Mouse (Mus musculus): Measurements from ENCODE around the gene Eepd1.

Gene Eepd1

GRCm38 (mm10) chr9:25535487-25535886, 54.1 kb downstream of the Eepd1 start:
- no peak for DNase-seq

- no peak for DNase-seq
Observed at GRCm38 (mm10) chr9:25539461-25539860, 58.1 kb downstream of the Eepd1 start.

GRCm38 (mm10) chr9:25541355-25541754, 60.0 kb downstream of the Eepd1 start:
- DNase-seq: no peak

GRCm38 (mm10) chr9:25545212-25545611, 63.9 kb downstream of the Eepd1 start:
- no peak for DNase-seq

- peak in 1 of 2 experiments; percentile 44 for DNase-seq
Observed at GRCm38 (mm10) chr9:25549130-25550060, 68.0 kb downstream of the Eepd1 start.

- peak; percentile 18 to 47 for DNase-seq
Observed at GRCm38 (mm10) chr9:25550196-25550595, 68.8 kb downstream of the Eepd1 start.

GRCm38 (mm10) chr9:25552532-25552931, 71.2 kb downstream of the Eepd1 start:
- DNase-seq: no peak

- peak in 1 of 2 experiments; percentile 3 for DNase-seq
Observed at GRCm38 (mm10) chr9:25554246-25554803, 73.0 kb downstream of the Eepd1 start.

GRCm38 (mm10) chr9:25555261-25555660, 73.9 kb downstream of the Eepd1 start:
- no peak for DNase-seq

- DNase-seq: no peak
Observed at GRCm38 (mm10) chr9:25556008-25556407, 74.7 kb downstream of the Eepd1 start.

GRCm38 (mm10) chr9:25557378-25557777, 76.0 kb downstream of the Eepd1 start:
- no peak for DNase-seq

- no peak for DNase-seq
Observed at GRCm38 (mm10) chr9:25558834-25559233, 77.5 kb downstream of the Eepd1 start.

GRCm38 (mm10) chr9:25560016-25560758, 78.8 kb downstream of the Eepd1 start:
- peak in 1 of 2 experiments; percentile 6 for DNase-seq

GRCm38 (mm10) chr9:25561143-25561542, 79.8 kb downstream of the Eepd1 start:
- no peak for DNase-seq

- no peak for DNase-seq
Observed at GRCm38 (mm10) chr9:25563806-25564205, 82.5 kb downstream of the Eepd1 start.

GRCm38 (mm10) chr9:25567071-25567470, 85.7 kb downstream of the Eepd1 start:
- DNase-seq: no peak

- no peak for DNase-seq
Observed at GRCm38 (mm10) chr9:25568783-25569182, 87.4 kb downstream of the Eepd1 start.

- DNase-seq: no peak
Observed at GRCm38 (mm10) chr9:25570011-25570410, 88.7 kb downstream of the Eepd1 start.

- DNase-seq: no peak
Observed at GRCm38 (mm10) chr9:25570436-25570835, 89.1 kb downstream of the Eepd1 start.

- no peak for DNase-seq
Observed at GRCm38 (mm10) chr9:25571381-25571780, 90.0 kb downstream of the Eepd1 start.

- DNase-seq: no peak
Observed at GRCm38 (mm10) chr9:25573753-25574152, 92.4 kb downstream of the Eepd1 start.

GRCm38 (mm10) chr9:25574186-25574585, 92.8 kb downstream of the Eepd1 start:
- DNase-seq: no peak

Measured in kidney, postnatal 36 days (tissue).